Comparison of ENCODE assay signal across 24 mouse cellular contexts in genomic region chr4:97809582-97810295, GRCm38 (mm10). TPM values are rescaled to one million over a fixed set of nuclear protein-coding genes. Genes with fewer than 3 reads are reported as not detected.
DNase-seq lines count a peak whose midpoint lies in the region; ATAC-seq and TF ChIP-seq lines count a peak whose summit lies in the region.
"Had no signal": no experiment of that assay in that cellular context is flagged by ENCODE, and none has a peak within 500 bp of the region (broad histone marks: within the 10 kb centered on the region; RNA-seq: fewer than 3 reads in every experiment).

No protein-coding gene starts in this region.

- no peaks in the 10 kb centered on the region for H3K9me3 ChIP-seq in kidney, postnatal 0 days (replicated peaks; ENCODE audit: low read length)
- no peaks in the 10 kb centered on the region for H3K9me3 ChIP-seq in intestine, embryonic 16.5 days (ENCODE audit: control insufficient read depth, low read length)
- H3K9me3 ChIP-seq: embryonic facial prominence, embryonic 13.5 days; hindbrain, embryonic 10.5 days; liver, embryonic 13.5 days; midbrain, embryonic 12.5 days; neural tube, embryonic 12.5 days had no signal

- TF ChIP-seq CTCF in heart, adult 2 months (IDR thresholded peaks at IDR 0.05) = no peak
- TF ChIP-seq CTCF in kidney, postnatal 0 days (IDR thresholded peaks at IDR 0.05; ENCODE audit: low read depth) = no peak

- DNase-seq in heart, adult 2 months = no peak
- DNase-seq in heart, postnatal 10 days = no peak
- DNase-seq in kidney, postnatal 0 days (ENCODE audit: low spot score) = peak; percentile 57
- DNase-seq in kidney, postnatal 14 days = no peak
- peak; percentile 35 for DNase-seq in lung, postnatal 25 days (ENCODE audit: low spot score)
- no peak for DNase-seq in lung, postnatal 10 days
- DNase-seq: cerebellum, adult 11 months; cerebellum, postnatal 14 days; kidney, adult 11 months; kidney, postnatal 10 days; left cerebral cortex, postnatal 4 days; liver, embryonic 13.5 days; right cerebral cortex, adult 18-20 months; thymus, postnatal 25 days had no signal

- ATAC-seq in kidney, postnatal 0 days (replicated peaks; ENCODE audit: low FRiP score, low read depth) = no peak
- ATAC-seq in intestine, embryonic 16.5 days = no peak
- ATAC-seq: forebrain, embryonic 14.5 days; hindbrain, postnatal 0 days had no signal

- intact Hi-C loops in heart, adult 2 months (cut with DNase I) = no loop called here
- intact Hi-C loops in heart, postnatal 10 days (cut with DNase I) = loop anchor here (5.0 kb wide), 1 partner anchor 32 kb away; the partner anchor contains the start of gene E130114P18Rik

- H3K79me2 ChIP-seq in heart, adult 2 months (replicated peaks; ENCODE audit: control insufficient read depth, insufficient read depth, low read length) = peaks cover 6% of the 10 kb centered on the region

- no peaks in the 10 kb centered on the region for H3K27me3 ChIP-seq in heart, adult 2 months (ENCODE audit: control insufficient read depth, insufficient read depth, low read length)
- H3K27me3 ChIP-seq in kidney, postnatal 0 days (ENCODE audit: insufficient read depth, low read length) = no peaks in the 10 kb centered on the region
- H3K27me3 ChIP-seq in intestine, embryonic 16.5 days (replicated peaks; ENCODE audit: control insufficient read depth, insufficient read depth, low read length) = no peaks in the 10 kb centered on the region
- H3K27me3 ChIP-seq: embryonic facial prominence, embryonic 13.5 days; liver, embryonic 13.5 days; neural tube, embryonic 12.5 days had no signal

- H3K4me3 ChIP-seq in heart, adult 2 months = no peak overlapping the region
- H3K4me3 ChIP-seq in kidney, postnatal 0 days (replicated peaks; ENCODE audit: low read depth, low read length) = no peak overlapping the region
- H3K4me3 ChIP-seq in intestine, embryonic 16.5 days (ENCODE audit: low read length) = no peak overlapping the region
- H3K4me3 ChIP-seq: embryonic facial prominence, embryonic 13.5 days; hindbrain, embryonic 10.5 days; left cerebral cortex, adult 2 months; liver, embryonic 13.5 days; midbrain, embryonic 12.5 days; neural tube, embryonic 12.5 days had no signal

- 44% methylated on average over 4 of the region's 4 CpGs for WGBS in heart, adult 2 months
- WGBS in kidney, postnatal 0 days = 38% methylated on average over 4 of the region's 4 CpGs
- 78% methylated on average over 4 of the region's 4 CpGs for WGBS in intestine, embryonic 16.5 days

- H3K4me1 ChIP-seq in heart, adult 2 months (ENCODE audit: control insufficient read depth, insufficient read depth, low read length) = peaks cover 21% of the 10 kb centered on the region
- H3K4me1 ChIP-seq in kidney, postnatal 0 days (replicated peaks; ENCODE audit: insufficient read depth, low read length) = no peaks in the 10 kb centered on the region
- H3K4me1 ChIP-seq in intestine, embryonic 16.5 days (ENCODE audit: control insufficient read depth, insufficient read depth, low read length) = no peaks in the 10 kb centered on the region

- H3K4me2 ChIP-seq in kidney, postnatal 0 days (ENCODE audit: low read length) = no peak overlapping the region
- no peak overlapping the region for H3K4me2 ChIP-seq in intestine, embryonic 16.5 days (ENCODE audit: low read depth, low read length)
- H3K4me2 ChIP-seq: embryonic facial prominence, embryonic 13.5 days; liver, embryonic 13.5 days; midbrain, embryonic 12.5 days; neural tube, embryonic 12.5 days had no signal

- H3K27ac ChIP-seq in heart, adult 2 months = peak overlapping the region; percentile 61
- H3K27ac ChIP-seq in kidney, postnatal 0 days = no peak overlapping the region
- H3K27ac ChIP-seq in intestine, embryonic 16.5 days (ENCODE audit: low read length) = no peak overlapping the region
- H3K27ac ChIP-seq: embryonic facial prominence, embryonic 13.5 days; hindbrain, embryonic 10.5 days; hindbrain, postnatal 0 days; left cerebral cortex, adult 2 months; liver, embryonic 13.5 days; midbrain, embryonic 12.5 days; neural tube, embryonic 12.5 days had no signal

- no peak overlapping the region for H3K9ac ChIP-seq in heart, adult 2 months (ENCODE audit: low read depth, low read length)
- no peak overlapping the region for H3K9ac ChIP-seq in kidney, postnatal 0 days (ENCODE audit: low read depth, low read length)
- no peak overlapping the region for H3K9ac ChIP-seq in intestine, embryonic 16.5 days (ENCODE audit: low read depth, low read length)
- H3K9ac ChIP-seq: embryonic facial prominence, embryonic 13.5 days; liver, embryonic 13.5 days; midbrain, embryonic 12.5 days; neural tube, embryonic 12.5 days had no signal

- TF ChIP-seq EP300 in heart, adult 2 months (IDR thresholded peaks at IDR 0.05; ENCODE audit: insufficient read depth, low read depth, low read length) = no peak

- H3K36me3 ChIP-seq in heart, adult 2 months (ENCODE audit: control insufficient read depth, insufficient read depth, low read length) = peaks cover 49% of the 10 kb centered on the region
- no peaks in the 10 kb centered on the region for H3K36me3 ChIP-seq in kidney, postnatal 0 days (ENCODE audit: insufficient read depth, low read length)
- H3K36me3 ChIP-seq in intestine, embryonic 16.5 days (ENCODE audit: control insufficient read depth, insufficient read depth, low read length) = no peaks in the 10 kb centered on the region
- H3K36me3 ChIP-seq: hindbrain, embryonic 10.5 days; liver, embryonic 13.5 days; midbrain, embryonic 12.5 days; neural tube, embryonic 12.5 days had no signal

- TF ChIP-seq POLR2A in heart, adult 2 months (IDR thresholded peaks at IDR 0.05; ENCODE audit: insufficient read depth, low read depth, low read length) = no peak

RNA-seq across cellular contexts. Expression of gene E130114P18Rik, which starts 31.9 kb away (rescaled TPM):
- not detected for total RNA-seq in heart, adult 2 months (2021)
- polyA plus RNA-seq in heart, adult 2 months (2012; rRNA removed) = 0.15 TPM in 1 of 2 replicates, not detected in the other
- under 1 TPM; 0.34 to 0.47 TPM for total RNA-seq in heart, postnatal 10 days (2021)
- polyA plus RNA-seq in kidney, postnatal 0 days (2015; fragmentation: Nextera tagmentation; extraction: Ambion mirVana) = 0.38 and 0.71 TPM in 2 replicates
- polyA plus RNA-seq in intestine, embryonic 16.5 days (2015; fragmentation: Nextera tagmentation; extraction: Ambion mirVana) = 2.5 and 2.6 TPM in 2 replicates
- total RNA-seq: adrenal gland, postnatal 14 days had no signal
- polyA plus RNA-seq: G1E had no signal

RNA-seq across cellular contexts. Expression of gene Nfia, which starts 37.2 kb away (rescaled TPM):
- 100 to 1,000 TPM; 126 to 128 TPM for total RNA-seq in heart, adult 2 months (2021)
- 70.3 and 75.6 TPM in 2 replicates for polyA plus RNA-seq in heart, adult 2 months (2012; rRNA removed)
- total RNA-seq in heart, postnatal 10 days (2021) = 100 to 1,000 TPM; 196 to 199 TPM
- 25.9 and 29.1 TPM in 2 replicates for polyA plus RNA-seq in kidney, postnatal 0 days (2015; fragmentation: Nextera tagmentation; extraction: Ambion mirVana)
- 23.7 and 24.0 TPM in 2 replicates for polyA plus RNA-seq in intestine, embryonic 16.5 days (2015; fragmentation: Nextera tagmentation; extraction: Ambion mirVana)

Comparison
In these comparisons a context has a peak if more than half of its experiments do, and no peak if none do; other contexts are left out.
1. DNase-seq: peak in kidney, postnatal 0 days (single experiment) and lung, postnatal 25 days (single experiment); none in heart, adult 2 months (0 of 2), heart, postnatal 10 days (0 of 2), kidney, postnatal 14 days (single experiment) and lung, postnatal 10 days (single experiment).